Mouse (Mus musculus) left cerebral cortex, postnatal 10 days (tissue): ENCODE measurements around the gene Aup1. TPM values are rescaled to one million over a fixed set of nuclear protein-coding genes. Genes with fewer than 3 reads are reported as not detected.

Experiments
- DNase-seq, 2 experiments: peaks; one replicate each; pipeline ENCODE4 v3.0.0; 2021 to 2022; ENCODE audit warnings: low spot score in 2 of 2, mixed read lengths in 1 of 2; ENCODE audit errors: extremely low spot score in 1 of 2
- intact Hi-C: fragments of 180-260 bp; cut with DNase I; formaldehyde crosslinking; loops from one replicate; pipeline ENCODE4 v1.15.1; 2025
- total RNA-seq, 2 experiments: library from RNA; stranded (reverse); gene quantifications; 2 replicates each; pipeline ENCODE4 v1.2.3; 2021

Gene Aup1
- total RNA-seq, 2 experiments from 2014 or later: 97.9 to 99.8 TPM

GRCm38 (mm10) chr6:83058725-83059124 is 4.4 kb downstream of the Aup1 start:
- intact Hi-C loops: no loop called here
- DNase-seq: no peak

GRCm38 (mm10) chr6:83065995-83066394 is 11.7 kb downstream of the Aup1 start:
- intact Hi-C loops: no loop called here
- no peak for DNase-seq

GRCm38 (mm10) chr6:83066441-83066840 is 12.1 kb downstream of the Aup1 start:
- intact Hi-C loops: no loop called here
- DNase-seq: no peak

GRCm38 (mm10) chr6:83068221-83068620 is 13.9 kb downstream of the Aup1 start:
- intact Hi-C loops: no loop called here
- DNase-seq: no peak

GRCm38 (mm10) chr6:83068706-83069487 is 14.6 kb downstream of the Aup1 start:
- intact Hi-C loops: no loop called here
- DNase-seq: no peak

- no peak for DNase-seq
- intact Hi-C loops: no loop called here
These were observed 15.3 kb downstream of the Aup1 start for GRCm38 (mm10) chr6:83069488-83070246.

GRCm38 (mm10) chr6:83070247-83070310 is 15.8 kb downstream of the Aup1 start, which contains the start of gene Tlx2:
TSS of gene Tlx2 (minus strand) at chr6:83070293.
- intact Hi-C loops: no loop called here

GRCm38 (mm10) chr6:83070311-83071219 is 16.2 kb downstream of the Aup1 start:
- intact Hi-C loops: no loop called here
- no peak for DNase-seq

More at GRCm38 (mm10) chr6:83070247-83070310, 15.8 kb downstream of the Aup1 start, which contains the start of gene Tlx2:
- no peak for DNase-seq

- intact Hi-C loops: no loop called here
- DNase-seq: peak in 1 of 2 experiments; percentile 54
These were observed 16.9 kb downstream of the Aup1 start for GRCm38 (mm10) chr6:83071220-83071619.

GRCm38 (mm10) chr6:83074979-83075378 is 20.7 kb downstream of the Aup1 start:
- DNase-seq: no peak
- intact Hi-C loops: no loop called here

GRCm38 (mm10) chr6:83077630-83078323 is 23.5 kb downstream of the Aup1 start, which contains the start of gene Pcgf1:
TSS of gene Pcgf1 (plus strand) at chr6:83077869.
- DNase-seq: no peak
- intact Hi-C loops: loop anchor here (2.0 kb wide), 1 partner anchor 81 kb away; no protein-coding TSS in a partner anchor

GRCm38 (mm10) chr6:83078324-83078858 is 24.1 kb downstream of the Aup1 start:
- DNase-seq: peak; percentile 97 to 99
- intact Hi-C loops: loop anchor here (2.0 kb wide), 1 partner anchor 82 kb away; no protein-coding TSS in a partner anchor

GRCm38 (mm10) chr6:83080210-83080609 is 25.9 kb downstream of the Aup1 start:
- no peak for DNase-seq
- intact Hi-C loops: no loop called here

GRCm38 (mm10) chr6:83083497-83083896 is 29.2 kb downstream of the Aup1 start:
- intact Hi-C loops: no loop called here
- DNase-seq: no peak

GRCm38 (mm10) chr6:83084477-83084876 is 30.2 kb downstream of the Aup1 start:
- intact Hi-C loops: no loop called here
- no peak for DNase-seq

GRCm38 (mm10) chr6:83086121-83087035 is 32.1 kb downstream of the Aup1 start, which contains the start of gene Lbx2:
TSS of gene Lbx2 (plus strand) at chr6:83086367.
- intact Hi-C loops: no loop called here
- DNase-seq: no peak

GRCm38 (mm10) chr6:83087205-83087925 is 33.0 kb downstream of the Aup1 start:
- intact Hi-C loops: no loop called here
- peak in 1 of 2 experiments; percentile 40 for DNase-seq
